Mouse (Mus musculus) limb, embryonic 14.5 days (tissue): ENCODE results near the gene Rgs1. TPM values are rescaled to one million over a fixed set of nuclear protein-coding genes. Genes with fewer than 3 reads are reported as not detected.

Experiments
- ATAC-seq: fragments of 200-750 bp; cut with Nextera tagmentation; 2 replicates; pipeline ENCODE4 v1.8.0; 2017; ENCODE audit warnings: low read depth, moderate number of reproducible peaks, moderate TSS enrichment; ENCODE audit not compliant: low FRiP score
- DNase-seq: peaks from one replicate; pipeline ENCODE4 v3.0.0-alpha.2; 2015; ENCODE audit warnings: low spot score
- H3K27ac ChIP-seq: fragments of 300-500 bp; sonication (generic); replicated peaks from 2 replicates; pipeline ENCODE4 v1.5.1; 2014; ENCODE audit warnings: low read depth, mild to moderate bottlenecking, low read length, moderate library complexity, mixed read lengths
- H3K27me3 ChIP-seq: fragments of 300-500 bp; sonication (generic); 2 replicates; pipeline ENCODE4 v1.6.1; 2014; ENCODE audit warnings: low read length, mixed read lengths; ENCODE audit not compliant: control insufficient read depth, insufficient read depth
- H3K36me3 ChIP-seq: fragments of 300-500 bp; sonication (generic); 2 replicates; pipeline ENCODE4 v1.6.1; 2014; ENCODE audit warnings: mild to moderate bottlenecking, low read length, moderate library complexity, mixed read lengths; ENCODE audit not compliant: control insufficient read depth, insufficient read depth
- H3K4me1 ChIP-seq: fragments of 300-500 bp; sonication (generic); 2 replicates; pipeline ENCODE4 v1.6.1; 2014; ENCODE audit warnings: antibody characterized with exemption, low read length, mixed read lengths; ENCODE audit not compliant: control insufficient read depth, insufficient read depth
- H3K4me2 ChIP-seq: fragments of 300-500 bp; sonication (generic); replicated peaks from 2 replicates; pipeline ENCODE4 v1.6.1; 2014; ENCODE audit warnings: low read depth, mild to moderate bottlenecking, low read length, moderate library complexity; ENCODE audit not compliant: severe bottlenecking
- H3K4me3 ChIP-seq: fragments of 300-500 bp; sonication (generic); replicated peaks from 2 replicates; pipeline ENCODE4 v1.5.1; 2014; ENCODE audit warnings: low read length
- H3K9ac ChIP-seq: fragments of 300-500 bp; sonication (generic); 2 replicates; pipeline ENCODE4 v1.6.1; 2014; ENCODE audit warnings: mild to moderate bottlenecking, low read depth, low read length, moderate library complexity; ENCODE audit not compliant: severe bottlenecking
- H3K9me3 ChIP-seq: fragments of 300-500 bp; sonication (generic); 2 replicates; pipeline ENCODE4 v1.6.1; 2016; ENCODE audit warnings: low read length; ENCODE audit not compliant: control insufficient read depth
- POLR2A ChIP-seq: fragments of 200-500 bp; IDR thresholded peaks from 2 replicates; pipeline ENCODE4 v1.8.0; 2012; ENCODE audit warnings: inconsistent platforms, mild to moderate bottlenecking, moderate library complexity, borderline replicate concordance; ENCODE audit not compliant: insufficient read depth, insufficient read length; ENCODE audit errors: extremely low read depth
- whole genome bisulfite sequencing: fragments of 180-500 bp; shearing (Covaris S2); extraction: QIAGEN DNeasy Blood & Tissue Kit; methylation state at CpG from one replicate; pipeline ENCODE4 v1.1.7; 2014; 5-methylcytosine and 5-hydroxymethylcytosine counted together
- polyA plus RNA-seq, 2 experiments: library from polyadenylated mRNA; depleted of rRNA in 1 of 2; stranded (reverse) in 1 of 2; unstranded in 1 of 2; fragments of >200 nt; fragmentation: Nextera tagmentation in 1 of 2; extraction: Ambion mirVana in 1 of 2; gene quantifications; 2 replicates each; pipeline versions ENCODE4 v1.2.1 to v1.2.3; 2012 to 2014

Gene Rgs1
- polyA plus RNA-seq, 2 experiments: 0.34 to 0.51 TPM

DNA sequence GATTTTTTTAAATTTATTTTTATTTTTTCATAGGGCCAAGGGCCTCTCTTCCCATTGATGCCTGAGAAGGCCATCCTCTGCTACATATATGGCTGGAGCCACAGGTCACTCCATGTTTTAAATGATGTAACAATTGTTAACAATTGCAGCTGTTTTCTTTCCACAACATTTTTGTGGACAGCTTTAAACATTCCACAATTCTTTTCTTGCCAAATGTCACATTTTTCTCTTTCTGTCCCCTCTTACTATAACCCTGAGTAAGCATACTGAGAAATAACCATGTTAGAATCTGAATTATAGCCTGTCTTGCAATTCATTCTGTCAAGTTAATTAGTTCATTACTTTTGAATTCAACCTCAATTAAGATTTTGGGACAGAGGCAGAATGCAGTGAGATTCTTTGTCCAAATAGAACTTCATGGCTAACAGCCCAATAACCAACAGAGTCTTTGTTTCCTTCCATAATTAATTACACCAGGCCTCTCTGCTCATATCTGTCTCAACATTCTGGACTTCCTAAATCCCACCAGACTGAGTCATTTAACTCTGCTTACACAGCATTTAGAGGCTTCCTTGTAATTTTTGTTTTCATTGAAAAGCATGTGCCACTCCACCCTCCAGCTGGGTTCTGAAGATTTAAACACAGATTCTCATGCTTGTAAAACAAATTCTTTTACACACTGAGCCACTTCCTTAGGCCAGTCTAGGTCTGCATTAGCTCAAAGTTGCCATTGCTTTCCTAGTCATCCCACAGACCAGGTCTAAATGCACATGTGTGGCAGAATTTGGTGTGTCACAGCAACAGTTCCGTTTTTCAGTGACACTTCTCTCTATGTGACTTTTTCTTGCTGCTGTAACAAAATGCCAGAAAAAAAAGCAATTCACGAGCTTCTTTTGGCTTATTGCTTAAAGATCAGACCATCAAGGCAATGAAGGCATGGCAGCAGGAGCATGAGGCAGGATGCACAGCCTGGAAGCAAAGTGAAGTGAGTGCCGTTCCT, 18.7 kb upstream of the Rgs1 start:
- no peak for ATAC-seq
- Histone ChIP-seq H3K4me3 (no peak overlapping the region), H3K4me1 (no peaks in the 10 kb centered on the region), H3K36me3 (no peaks in the 10 kb centered on the region), H3K9me3 (no peaks in the 10 kb centered on the region), H3K27me3 (no peaks in the 10 kb centered on the region), H3K9ac (no peak overlapping the region), H3K27ac (no peak overlapping the region), H3K4me2 (no peak overlapping the region)
- no peak for TF ChIP-seq POLR2A
- WGBS: 60% methylated on average over 3 of the region's 3 CpGs
- no peak for DNase-seq

- TF ChIP-seq POLR2A: no peak
- 85% methylated on average over 3 of the region's 3 CpGs for WGBS
- ATAC-seq: no peak
Measured at GRCm38 (mm10) chr1:144264000-144264399, 15.0 kb upstream of the Rgs1 start.

GRCm38 (mm10) chr1:144262008-144262407, 13.0 kb upstream of the Rgs1 start:
- Histone ChIP-seq H3K36me3 (no peaks in the 10 kb centered on the region), H3K9me3 (no peaks in the 10 kb centered on the region), H3K27me3 (no peaks in the 10 kb centered on the region), H3K4me3 (no peak overlapping the region), H3K4me2 (no peak overlapping the region), H3K4me1 (no peaks in the 10 kb centered on the region), H3K9ac (no peak overlapping the region), H3K27ac (no peak overlapping the region)
- no peak for ATAC-seq
- no peak for TF ChIP-seq POLR2A
- DNase-seq: no peak

More at GRCm38 (mm10) chr1:144264000-144264399, 15.0 kb upstream of the Rgs1 start:
- Histone ChIP-seq H3K9ac (no peak overlapping the region), H3K4me3 (no peak overlapping the region), H3K4me2 (no peak overlapping the region), H3K9me3 (no peaks in the 10 kb centered on the region), H3K27ac (no peak overlapping the region), H3K4me1 (no peaks in the 10 kb centered on the region), H3K27me3 (no peaks in the 10 kb centered on the region), H3K36me3 (no peaks in the 10 kb centered on the region)
- DNase-seq: no peak

DNA sequence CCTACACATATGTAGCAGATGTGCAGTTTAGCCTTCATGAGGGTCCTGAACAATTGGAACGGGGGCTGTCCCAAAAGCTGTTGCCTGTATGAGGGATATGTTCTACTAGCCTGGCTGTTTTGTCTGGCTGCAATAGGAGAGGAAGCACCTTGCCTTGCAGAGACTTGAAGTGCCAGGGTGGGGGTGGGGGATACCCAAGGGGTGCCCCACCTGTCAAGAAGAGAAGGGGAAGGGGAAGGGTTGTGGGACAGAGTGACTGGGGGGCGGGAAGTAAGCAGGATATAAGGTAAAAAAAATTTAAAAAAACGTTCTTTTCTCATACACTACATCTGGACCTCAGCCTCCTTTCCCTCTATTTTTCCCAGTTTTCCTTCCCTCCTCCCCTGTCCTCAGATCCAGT, 9.7 kb upstream of the Rgs1 start:
- Histone ChIP-seq H3K9me3 (no peaks in the 10 kb centered on the region), H3K27me3 (no peaks in the 10 kb centered on the region), H3K36me3 (no peaks in the 10 kb centered on the region), H3K9ac (no peak overlapping the region), H3K4me1 (no peaks in the 10 kb centered on the region), H3K4me2 (no peak overlapping the region), H3K27ac (no peak overlapping the region), H3K4me3 (no peak overlapping the region)
- 68% methylated on average over 3 of the region's 3 CpGs for WGBS
- no peak for TF ChIP-seq POLR2A
- no peak for ATAC-seq
- no peak for DNase-seq

- H3K4me3 ChIP-seq: no peak overlapping the region
- WGBS: 55% methylated on average over 2 of the region's 2 CpGs
Measured at GRCm38 (mm10) chr1:144256556-144257331, 7.7 kb upstream of the Rgs1 start.

More at GRCm38 (mm10) chr1:144256556-144257331, 7.7 kb upstream of the Rgs1 start:
- H3K27ac ChIP-seq: no peak overlapping the region
- no peak overlapping the region for H3K4me2 ChIP-seq
- no peaks in the 10 kb centered on the region for H3K36me3 ChIP-seq
- H3K9ac ChIP-seq: no peak overlapping the region
- no peak for DNase-seq
- no peaks in the 10 kb centered on the region for H3K4me1 ChIP-seq
- no peaks in the 10 kb centered on the region for H3K9me3 ChIP-seq
- TF ChIP-seq POLR2A: no peak
- ATAC-seq: no peak
- H3K27me3 ChIP-seq: no peaks in the 10 kb centered on the region
